Mouse (Mus musculus): ENCODE measurements around the gene Gys1. TPM values are rescaled to one million over a fixed set of nuclear protein-coding genes. Genes with fewer than 3 reads are reported as not detected.

Gys1 gene
- total RNA-seq, 1 experiment: 26.1 TPM

- TF ChIP-seq ZNF384 (IDR thresholded peaks at IDR 0.05; ENCODE audit: low read depth, low read length) (no peak), HCFC1 (IDR thresholded peaks at IDR 0.05; ENCODE audit: borderline replicate concordance, insufficient read depth, low read length) (no peak), MAFK (IDR thresholded peaks at IDR 0.05; ENCODE audit: insufficient read depth, low read depth, low read length) (no peak), ZC3H11A (IDR thresholded peaks at IDR 0.05; ENCODE audit: borderline replicate concordance, low read depth, low read length) (no peak), CHD2 (IDR thresholded peaks at IDR 0.05; ENCODE audit: low read depth, low read length) (no peak)
- peaks cover 15% of the 10 kb centered on the region for H3K36me3 ChIP-seq (ENCODE audit: control insufficient read depth, insufficient read depth, low read length, poor library complexity, severe bottlenecking)
- peaks cover 6 to 16% of the 10 kb centered on the region in 2 experiments; a peak in 3 of 4 replicates for H3K4me1 ChIP-seq (ENCODE audit: control insufficient read depth in 2 of 2, insufficient read depth in 2 of 2, low read length in 2 of 2, poor library complexity in 1 of 2)
- no peak overlapping the region for H3K9ac ChIP-seq (ENCODE audit: insufficient read depth, low read depth, low read length, poor library complexity, severe bottlenecking)
- DNase-seq (ENCODE audit: low read depth, low spot score): no peak
- in situ Hi-C loops (cut with MboI; ENCODE audit: low sequenced_read_pairs in 2 of 2, unreplicated experiment in 2 of 2): no loop called here
- no peak overlapping the region for H3K4me3 ChIP-seq (ENCODE audit: insufficient read depth in 1 of 2, low read depth in 1 of 2, low read length in 2 of 2, poor library complexity in 1 of 2, severe bottlenecking in 1 of 2)
- no peaks in the 10 kb centered on the region for H3K9me3 ChIP-seq (ENCODE audit: control insufficient read depth, insufficient read depth, low read depth, low read length)
- no peak overlapping the region for H3K27ac ChIP-seq (ENCODE audit: insufficient read depth, low read depth, low read length, poor library complexity, severe bottlenecking)
Observed at GRCm38 (mm10) chr7:45492951-45493350, 58.3 kb downstream of the Gys1 start.

- H3K4me1 ChIP-seq (ENCODE audit: control insufficient read depth in 2 of 2, insufficient read depth in 2 of 2, low read length in 2 of 2, poor library complexity in 1 of 2): peaks cover 4 to 16% of the 10 kb centered on the region in 2 experiments; a peak in 2 of 4 replicates
- H3K27ac ChIP-seq (ENCODE audit: insufficient read depth, low read depth, low read length, poor library complexity, severe bottlenecking): no peak overlapping the region
- 0 out of 2 replicates have a peak overlapping the region, but pooled peaks have one; percentile 16 for H3K9ac ChIP-seq (ENCODE audit: insufficient read depth, low read depth, low read length, poor library complexity, severe bottlenecking)
- H3K4me3 ChIP-seq (ENCODE audit: insufficient read depth in 1 of 2, low read depth in 1 of 2, low read length in 2 of 2, poor library complexity in 1 of 2, severe bottlenecking in 1 of 2): no peak overlapping the region
- TF ChIP-seq ZC3H11A (IDR thresholded peaks at IDR 0.05; ENCODE audit: borderline replicate concordance, low read depth, low read length) (no peak), CHD2 (IDR thresholded peaks at IDR 0.05; ENCODE audit: low read depth, low read length) (no peak), ZNF384 (IDR thresholded peaks at IDR 0.05; ENCODE audit: low read depth, low read length) (no peak), HCFC1 (IDR thresholded peaks at IDR 0.05; ENCODE audit: borderline replicate concordance, insufficient read depth, low read length) (no peak), MAFK (IDR thresholded peaks at IDR 0.05; ENCODE audit: insufficient read depth, low read depth, low read length) (no peak)
- DNase-seq (ENCODE audit: low read depth, low spot score): no peak
- peaks cover 21% of the 10 kb centered on the region for H3K36me3 ChIP-seq (ENCODE audit: control insufficient read depth, insufficient read depth, low read length, poor library complexity, severe bottlenecking)
- in situ Hi-C loops (cut with MboI; ENCODE audit: low sequenced_read_pairs in 2 of 2, unreplicated experiment in 2 of 2): no loop called here
- H3K9me3 ChIP-seq (ENCODE audit: control insufficient read depth, insufficient read depth, low read depth, low read length): no peaks in the 10 kb centered on the region
Observed at GRCm38 (mm10) chr7:45494548-45494947, 59.9 kb downstream of the Gys1 start.

- in situ Hi-C loops (cut with MboI; ENCODE audit: low sequenced_read_pairs in 2 of 2, unreplicated experiment in 2 of 2): no loop called here
- no peak for DNase-seq (ENCODE audit: low read depth, low spot score)
- no peak overlapping the region for H3K27ac ChIP-seq (ENCODE audit: insufficient read depth, low read depth, low read length, poor library complexity, severe bottlenecking)
- H3K9me3 ChIP-seq (ENCODE audit: control insufficient read depth, insufficient read depth, low read depth, low read length): no peaks in the 10 kb centered on the region
- no peak for TF ChIP-seq CHD2 (IDR thresholded peaks at IDR 0.05; ENCODE audit: low read depth, low read length)
- peak; percentile 86 for TF ChIP-seq HCFC1 (IDR thresholded peaks at IDR 0.05; ENCODE audit: borderline replicate concordance, insufficient read depth, low read length)
- H3K4me3 ChIP-seq (ENCODE audit: insufficient read depth in 1 of 2, low read depth in 1 of 2, low read length in 2 of 2, poor library complexity in 1 of 2, severe bottlenecking in 1 of 2): no peak overlapping the region
- H3K9ac ChIP-seq (ENCODE audit: insufficient read depth, low read depth, low read length, poor library complexity, severe bottlenecking): no peak overlapping the region
- peaks cover 25% of the 10 kb centered on the region for H3K36me3 ChIP-seq (ENCODE audit: control insufficient read depth, insufficient read depth, low read length, poor library complexity, severe bottlenecking)
- H3K4me1 ChIP-seq (ENCODE audit: control insufficient read depth in 2 of 2, insufficient read depth in 2 of 2, low read length in 2 of 2, poor library complexity in 1 of 2): peaks cover 0 to 5% of the 10 kb centered on the region in 2 experiments; a peak in 1 of 4 replicates
Observed at GRCm38 (mm10) chr7:45498427-45498826, 63.8 kb downstream of the Gys1 start.

Other genes with a start within 250 kb of the Gys1 start
- gene Ccdc155, start 230.0 kb upstream of the Gys1 start, total RNA-seq (2012; rRNA removed): 2.4 and 2.7 TPM in 2 replicates
- 4.7 and 6.9 TPM in 2 replicates for gene Dkkl1, start 222.7 kb upstream of the Gys1 start, total RNA-seq (2012; rRNA removed)
- gene Tead2, start 219.1 kb upstream of the Gys1 start, total RNA-seq (2012; rRNA removed): 95.9 and 111 TPM in 2 replicates
- 37.6 and 50.8 TPM in 2 replicates for gene Cd37, start 195.7 kb upstream of the Gys1 start, total RNA-seq (2012; rRNA removed)
- gene Slc6a16, start 193.8 kb upstream of the Gys1 start, total RNA-seq (2012; rRNA removed): 12.7 and 14.6 TPM in 2 replicates
- 0.21 and 0.67 TPM in 2 replicates for gene Slc6a21, start 157.3 kb upstream of the Gys1 start, total RNA-seq (2012; rRNA removed)
- 26.5 and 48.5 TPM in 2 replicates for gene Trpm4, start 101.1 kb upstream of the Gys1 start, total RNA-seq (2012; rRNA removed)
- gene Hrc, start 99.6 kb upstream of the Gys1 start, total RNA-seq (2012; rRNA removed): 0.71 and 1.4 TPM in 2 replicates
- gene Ppfia3, start 67.8 kb upstream of the Gys1 start, total RNA-seq (2012; rRNA removed): 6.9 and 12.6 TPM in 2 replicates
- gene Lin7b, start 64.3 kb upstream of the Gys1 start, total RNA-seq (2012; rRNA removed): 5.6 and 11.3 TPM in 2 replicates
- gene Snrnp70, start 39.1 kb upstream of the Gys1 start, total RNA-seq (2012; rRNA removed): 303 and 310 TPM in 2 replicates
- 0.85 and 2.3 TPM in 2 replicates for gene Kcna7, start 29.2 kb upstream of the Gys1 start, total RNA-seq (2012; rRNA removed)
- gene Ntf5, start 21.1 kb upstream of the Gys1 start, total RNA-seq (2012; rRNA removed): 2.4 and 3.6 TPM in 2 replicates
- gene Lhb, start 14.0 kb upstream of the Gys1 start, total RNA-seq (2012; rRNA removed): 0.37 TPM in 1 of 2 replicates, not detected in the other
- gene Ruvbl2, start 3.3 kb downstream of the Gys1 start, total RNA-seq (2012; rRNA removed): 228 and 281 TPM in 2 replicates
- 398 and 408 TPM in 2 replicates for gene Ftl1, start 25.0 kb downstream of the Gys1 start, total RNA-seq (2012; rRNA removed)
- 388 and 591 TPM in 2 replicates for gene Bax, start 32.1 kb downstream of the Gys1 start, total RNA-seq (2012; rRNA removed)
- gene Tulp2, start 47.0 kb downstream of the Gys1 start, total RNA-seq (2012; rRNA removed): 2.6 TPM in 2 replicates
- 0.71 TPM in 1 of 2 replicates, not detected in the other for gene Gm45808, start 52.0 kb downstream of the Gys1 start, total RNA-seq (2012; rRNA removed)
- 3.6 and 5.3 TPM in 2 replicates for gene Dhdh, start 54.0 kb downstream of the Gys1 start, total RNA-seq (2012; rRNA removed)
- 131 and 178 TPM in 2 replicates for gene Nucb1, start 75.6 kb downstream of the Gys1 start, total RNA-seq (2012; rRNA removed)
- gene Ppp1r15a, start 91.4 kb downstream of the Gys1 start, total RNA-seq (2012; rRNA removed): 31.4 and 37.9 TPM in 2 replicates
- gene Plekha4, start 91.5 kb downstream of the Gys1 start, total RNA-seq (2012; rRNA removed): 17.8 and 20.2 TPM in 2 replicates
- gene Hsd17b14, start 120.0 kb downstream of the Gys1 start, total RNA-seq (2012; rRNA removed): 32.5 and 33.0 TPM in 2 replicates
- gene Bcat2, start 135.3 kb downstream of the Gys1 start, total RNA-seq (2012; rRNA removed): 60.3 and 87.7 TPM in 2 replicates
- gene Fgf21, start 180.6 kb downstream of the Gys1 start, total RNA-seq (2012; rRNA removed): 0.67 and 1.1 TPM in 2 replicates
- gene Fut1, start 182.4 kb downstream of the Gys1 start, total RNA-seq (2012; rRNA removed): 0.49 and 2.5 TPM in 2 replicates
- 0.31 and 0.63 TPM in 2 replicates for gene Izumo1, start 187.0 kb downstream of the Gys1 start, total RNA-seq (2012; rRNA removed)
- gene Rasip1, start 192.6 kb downstream of the Gys1 start, total RNA-seq (2012; rRNA removed): 5.3 and 8.6 TPM in 2 replicates
- 0.71 and 0.74 TPM in 2 replicates for gene Mamstr, start 205.1 kb downstream of the Gys1 start, total RNA-seq (2012; rRNA removed)
- gene Fut2, start 231.6 kb downstream of the Gys1 start, total RNA-seq (2012; rRNA removed): 0.27 and 0.37 TPM in 2 replicates
- gene Ntn5, start 249.2 kb downstream of the Gys1 start, total RNA-seq (2012; rRNA removed): 0.54 and 0.74 TPM in 2 replicates